Mouse (Mus musculus) kidney, adult 2 months (tissue): ENCODE measurements around the gene Ccdc84.

Source experiments
- CTCF ChIP-seq: fragments of 200-500 bp; conservative IDR thresholded peaks from 2 replicates; pipeline ENCODE4 v1.5.1; 2011; ENCODE audit warnings: low read depth, mild to moderate bottlenecking, control low read depth, low read length, moderate library complexity, mixed read lengths; ENCODE audit not compliant: insufficient read depth, insufficient read length
- POLR2A ChIP-seq: fragments of 200-500 bp; IDR thresholded peaks from one replicate; pipeline ENCODE4 v1.6.1; 2011; ENCODE audit warnings: low read depth, low read length, control low read depth

- TF ChIP-seq POLR2A, result peak; percentile 54
- TF ChIP-seq CTCF, result no peak
Observed at GRCm38 (mm10) chr9:44406906-44407751, 11.2 kb downstream of the Ccdc84 start, which contains the start of the genes Rps25 and Trappc4.
